Mouse (Mus musculus): ENCODE results near the gene Foxn3.

The Foxn3 gene

GRCm38 (mm10) chr12:99266434-99266833 lies 296.9 kb downstream of the Foxn3 start:
- no peak for TF ChIP-seq GATA4 (IDR thresholded peaks at IDR 0.05; ENCODE audit: insufficient replicate concordance, low read length)

- no peak for TF ChIP-seq GATA4 (IDR thresholded peaks at IDR 0.05; ENCODE audit: insufficient replicate concordance, low read length)
Measured at GRCm38 (mm10) chr12:99265777-99266176, 297.6 kb downstream of the Foxn3 start.

- TF ChIP-seq GATA4 (IDR thresholded peaks at IDR 0.05; ENCODE audit: insufficient replicate concordance, low read length): no peak
Measured at GRCm38 (mm10) chr12:99264386-99264785, 299.0 kb downstream of the Foxn3 start.

GRCm38 (mm10) chr12:99263592-99264335 lies 299.6 kb downstream of the Foxn3 start:
- no peak for TF ChIP-seq GATA4 (IDR thresholded peaks at IDR 0.05; ENCODE audit: insufficient replicate concordance, low read length)

GRCm38 (mm10) chr12:99262840-99263239 lies 300.5 kb downstream of the Foxn3 start:
- no peak for TF ChIP-seq GATA4 (IDR thresholded peaks at IDR 0.05; ENCODE audit: insufficient replicate concordance, low read length)

GRCm38 (mm10) chr12:99262066-99262599 lies 301.2 kb downstream of the Foxn3 start:
- TF ChIP-seq GATA4 (IDR thresholded peaks at IDR 0.05; ENCODE audit: insufficient replicate concordance, low read length): no peak

GRCm38 (mm10) chr12:99260171-99260570 lies 303.2 kb downstream of the Foxn3 start:
- no peak for TF ChIP-seq GATA4 (IDR thresholded peaks at IDR 0.05; ENCODE audit: insufficient replicate concordance, low read length)

- TF ChIP-seq GATA4 (IDR thresholded peaks at IDR 0.05; ENCODE audit: insufficient replicate concordance, low read length): peak; percentile 76; the same call in 1 of the 2 replicates
Measured at GRCm38 (mm10) chr12:99257570-99257969, 305.8 kb downstream of the Foxn3 start.

- peak; percentile 72; the same call in 1 of the 2 replicates for TF ChIP-seq GATA4 (IDR thresholded peaks at IDR 0.05; ENCODE audit: insufficient replicate concordance, low read length)
Measured at GRCm38 (mm10) chr12:99256997-99257396, 306.4 kb downstream of the Foxn3 start.

- TF ChIP-seq GATA4 (IDR thresholded peaks at IDR 0.05; ENCODE audit: insufficient replicate concordance, low read length): no peak
Measured at GRCm38 (mm10) chr12:99256463-99256862, 306.9 kb downstream of the Foxn3 start.

GRCm38 (mm10) chr12:99254436-99254835 lies 308.9 kb downstream of the Foxn3 start:
- no peak for TF ChIP-seq GATA4 (IDR thresholded peaks at IDR 0.05; ENCODE audit: insufficient replicate concordance, low read length)

GRCm38 (mm10) chr12:99253562-99253961 lies 309.8 kb downstream of the Foxn3 start:
- TF ChIP-seq GATA4 (IDR thresholded peaks at IDR 0.05; ENCODE audit: insufficient replicate concordance, low read length): no peak

- no peak for TF ChIP-seq GATA4 (IDR thresholded peaks at IDR 0.05; ENCODE audit: insufficient replicate concordance, low read length)
Measured at GRCm38 (mm10) chr12:99248606-99249005, 314.8 kb downstream of the Foxn3 start.

- TF ChIP-seq GATA4 (IDR thresholded peaks at IDR 0.05; ENCODE audit: insufficient replicate concordance, low read length): no peak
Measured at GRCm38 (mm10) chr12:99247939-99248338, 315.4 kb downstream of the Foxn3 start.

- TF ChIP-seq GATA4 (IDR thresholded peaks at IDR 0.05; ENCODE audit: insufficient replicate concordance, low read length): no peak
Measured at GRCm38 (mm10) chr12:99246984-99247746, 316.2 kb downstream of the Foxn3 start.

- TF ChIP-seq GATA4 (IDR thresholded peaks at IDR 0.05; ENCODE audit: insufficient replicate concordance, low read length): no peak
Measured at GRCm38 (mm10) chr12:99244673-99245072, 318.7 kb downstream of the Foxn3 start.
